Mouse (Mus musculus) embryonic facial prominence, embryonic 13.5 days (tissue): Measurements from ENCODE around the gene Fzr1. TPM values are rescaled to one million over a fixed set of nuclear protein-coding genes. Genes with fewer than 3 reads are reported as not detected.

Experiments
- ATAC-seq: fragments of 200-750 bp; cut with Nextera tagmentation; 2 replicates; pipeline ENCODE4 v1.8.0; 2017; ENCODE audit warnings: low read depth; ENCODE audit not compliant: insufficient number of reproducible peaks, insufficient read depth, low FRiP score, low TSS enrichment
- H3K27ac ChIP-seq: fragments of 300-500 bp; sonication (generic); 2 replicates; pipeline ENCODE4 v1.5.1; 2015; ENCODE audit warnings: moderate library complexity, mild to moderate bottlenecking, inconsistent platforms
- H3K27me3 ChIP-seq: fragments of 300-500 bp; sonication (generic); 2 replicates; pipeline ENCODE4 v1.6.1; 2015; ENCODE audit warnings: mild to moderate bottlenecking, inconsistent platforms
- H3K36me3 ChIP-seq: fragments of 300-500 bp; sonication (generic); 2 replicates; pipeline ENCODE4 v1.6.1; 2015; ENCODE audit warnings: mild to moderate bottlenecking, inconsistent platforms
- H3K4me1 ChIP-seq: fragments of 300-500 bp; sonication (generic); 2 replicates; pipeline ENCODE4 v1.6.1; 2015; ENCODE audit warnings: inconsistent platforms
- H3K4me2 ChIP-seq: fragments of 300-500 bp; sonication (generic); 2 replicates; pipeline ENCODE4 v1.6.1; 2015; ENCODE audit warnings: moderate library complexity, mild to moderate bottlenecking, inconsistent platforms
- H3K4me3 ChIP-seq: fragments of 300-500 bp; sonication (generic); 2 replicates; pipeline ENCODE4 v1.5.1; 2015; ENCODE audit warnings: mild to moderate bottlenecking, inconsistent platforms
- H3K9ac ChIP-seq: fragments of 300-500 bp; sonication (generic); 2 replicates; pipeline ENCODE4 v1.6.1; 2015; ENCODE audit warnings: mild to moderate bottlenecking, inconsistent platforms
- H3K9me3 ChIP-seq: fragments of 300-500 bp; sonication (generic); 2 replicates; pipeline ENCODE4 v1.6.1; 2016; ENCODE audit warnings: inconsistent platforms
- WGBS: fragments of 180-500 bp; shearing (Covaris S2); methylation state at CpG from one replicate; pipeline ENCODE4 v1.1.7; 2015; ENCODE audit warnings: mixed read lengths; 5-methylcytosine and 5-hydroxymethylcytosine counted together
- polyA plus RNA-seq: library from polyadenylated mRNA; unstranded; fragments of >200 nt; fragmentation: Nextera tagmentation; extraction: Ambion mirVana; gene quantifications from 2 replicates; pipeline ENCODE4 v1.2.1, GENCODE M21; 2015

Gene Fzr1
- polyA plus RNA-seq, 1 experiment from 2014 or later, result 119 TPM

DNA sequence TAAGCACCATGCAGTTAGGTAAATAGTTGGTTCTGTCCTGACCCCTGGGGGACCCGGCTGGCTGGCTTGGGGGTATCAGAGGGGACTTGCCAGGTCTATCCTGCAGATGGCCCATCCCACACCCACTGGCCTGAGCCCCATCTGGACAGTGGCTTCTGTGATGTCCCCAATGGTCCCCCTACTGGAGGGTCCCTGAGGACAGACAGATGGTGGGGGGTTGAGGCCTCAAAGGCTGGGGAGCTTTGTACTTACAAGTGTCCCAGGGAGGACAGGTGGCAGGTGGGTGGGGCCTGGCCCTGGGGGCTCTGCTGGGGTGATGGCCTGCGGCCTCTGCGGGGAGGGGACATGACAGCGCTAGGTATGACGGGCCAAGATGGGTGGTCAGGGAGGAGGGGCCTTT is 21.0 kb upstream of the Fzr1 start:
- Histone ChIP-seq H3K9ac (no peak overlapping the region), H3K4me3 (no peak overlapping the region), H3K36me3 (peaks cover 50% of the 10 kb centered on the region), H3K9me3 (no peaks in the 10 kb centered on the region), H3K4me2 (no peak overlapping the region), H3K27me3 (no peaks in the 10 kb centered on the region), H3K4me1 (peaks cover 49% of the 10 kb centered on the region), H3K27ac (no peak overlapping the region)
- ATAC-seq, result no peak
- WGBS, result 74% methylated on average over 5 of the region's 5 CpGs

DNA sequence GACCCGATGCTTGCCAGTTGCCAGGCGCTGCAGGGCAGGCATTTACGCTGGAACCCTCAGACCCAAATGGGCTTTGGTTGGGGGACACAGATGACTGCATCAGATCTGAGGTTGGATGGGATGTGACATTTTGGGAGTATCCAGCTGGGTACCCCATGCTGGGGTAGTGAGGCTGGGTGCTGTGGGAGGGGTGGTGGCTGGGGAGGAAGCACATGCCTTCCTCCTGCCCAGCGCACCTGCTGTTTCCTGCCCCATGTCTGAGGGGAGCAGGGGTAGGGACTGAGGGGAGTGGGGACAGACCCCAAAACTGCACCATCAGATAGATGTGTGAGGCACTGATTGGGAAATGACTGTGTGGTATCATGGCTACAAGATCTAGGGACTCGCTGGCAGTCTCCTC is 18.4 kb upstream of the Fzr1 start:
- Histone ChIP-seq H3K36me3 (peaks cover 39% of the 10 kb centered on the region), H3K27ac (peak overlapping the region; percentile 48), H3K27me3 (no peaks in the 10 kb centered on the region), H3K4me1 (peaks cover 38% of the 10 kb centered on the region), H3K9me3 (no peaks in the 10 kb centered on the region), H3K4me2 (no peak overlapping the region), H3K9ac (0 out of 2 replicates have a peak overlapping the region, but pooled peaks have one; percentile 32), H3K4me3 (no peak overlapping the region)
- no peak for ATAC-seq
- WGBS, result 65% methylated on average over 5 of the region's 5 CpGs

DNA sequence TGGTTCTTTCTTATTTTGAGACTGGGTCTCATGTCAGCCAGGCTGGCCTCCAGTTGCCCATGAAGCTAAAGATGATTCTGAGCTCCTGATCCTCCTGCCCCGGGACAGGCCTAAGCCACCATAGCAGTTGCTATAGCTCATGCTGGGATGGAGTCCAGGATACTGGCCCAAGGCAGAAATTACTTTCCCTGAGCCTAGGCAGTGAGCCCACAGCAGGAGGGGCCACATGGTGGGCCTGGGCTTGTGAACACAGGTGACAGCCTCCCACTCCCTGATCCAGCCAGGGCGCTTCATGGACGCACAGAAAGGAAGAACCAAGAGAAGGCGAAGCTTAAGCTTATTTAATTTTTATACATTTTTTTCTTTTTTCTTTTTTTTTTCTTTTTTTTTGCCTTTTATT is 17.5 kb upstream of the Fzr1 start:
- H3K9ac ChIP-seq, result no peak overlapping the region
- H3K36me3 ChIP-seq, result peaks cover 36% of the 10 kb centered on the region
- H3K4me1 ChIP-seq, result peaks cover 30% of the 10 kb centered on the region
- H3K4me2 ChIP-seq, result no peak overlapping the region
- H3K4me3 ChIP-seq, result no peak overlapping the region
- no peak for ATAC-seq
- 89% methylated on average over 4 of the region's 4 CpGs for WGBS
- peak overlapping the region; percentile 48; the same call in 1 of the 2 replicates for H3K27ac ChIP-seq
- no peaks in the 10 kb centered on the region for H3K27me3 ChIP-seq
- no peaks in the 10 kb centered on the region for H3K9me3 ChIP-seq

DNA sequence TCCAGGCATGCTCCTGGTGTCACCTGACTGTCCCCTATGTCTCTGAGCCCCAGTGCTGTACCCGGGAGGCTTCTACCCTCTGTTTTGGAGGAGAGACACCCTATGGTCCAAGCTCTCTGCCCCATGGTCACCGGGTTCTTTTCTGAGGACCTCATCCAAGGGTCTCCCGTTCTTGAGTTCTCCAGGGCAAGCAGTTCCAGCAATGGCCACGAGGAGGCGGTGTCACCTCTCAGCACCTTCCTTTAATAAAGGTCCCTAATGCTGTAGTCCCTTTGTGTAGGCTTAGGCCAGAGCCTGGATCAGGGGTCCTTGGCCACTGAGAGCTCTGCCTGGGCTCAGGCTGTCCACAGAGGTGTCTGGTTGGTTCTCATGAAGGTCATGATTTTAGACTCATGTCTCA is 16.8 kb upstream of the Fzr1 start:
- ATAC-seq, result no peak
- WGBS, result 16% methylated on average over 5 of the region's 5 CpGs
- Histone ChIP-seq H3K9me3 (no peaks in the 10 kb centered on the region), H3K9ac (no peak overlapping the region), H3K27ac (no peak overlapping the region), H3K4me1 (peaks cover 22% of the 10 kb centered on the region), H3K4me3 (no peak overlapping the region), H3K27me3 (no peaks in the 10 kb centered on the region), H3K4me2 (no peak overlapping the region), H3K36me3 (peaks cover 28% of the 10 kb centered on the region)

DNA sequence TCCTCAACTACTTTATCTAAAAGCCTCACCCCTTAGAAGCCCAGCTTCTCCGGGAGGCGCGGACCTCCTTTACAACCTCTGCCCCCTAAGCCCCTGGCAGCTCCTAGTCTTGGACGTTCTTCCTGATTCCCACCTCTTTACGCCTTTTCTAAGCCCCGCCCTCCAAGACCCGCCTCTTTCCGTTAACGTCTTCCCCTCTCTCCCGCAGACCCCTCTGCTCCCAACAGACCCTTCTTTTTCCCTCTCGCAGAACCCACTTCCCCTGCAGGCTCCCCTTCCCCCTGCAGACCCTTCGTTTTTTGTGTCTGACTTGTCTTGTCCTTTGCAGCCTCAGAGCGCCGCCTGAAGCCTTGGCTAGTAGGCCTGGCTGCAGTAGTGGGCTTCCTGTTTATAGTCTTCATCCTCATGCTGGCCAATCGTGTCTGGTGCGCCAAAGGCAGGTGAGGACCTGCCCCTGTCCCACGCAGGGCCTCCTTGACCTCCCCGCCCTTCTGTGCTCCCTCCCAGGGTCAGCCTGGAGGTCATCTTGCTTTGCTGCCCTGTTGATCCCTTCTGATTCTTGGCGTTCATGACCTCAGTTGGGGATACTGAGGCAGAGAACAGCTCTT is 15.2 kb upstream of the Fzr1 start:
- Histone ChIP-seq H3K27me3 (no peaks in the 10 kb centered on the region), H3K36me3 (peaks cover 27% of the 10 kb centered on the region), H3K4me1 (peaks cover 18% of the 10 kb centered on the region), H3K9ac (peak overlapping the region; percentile 65), H3K9me3 (no peaks in the 10 kb centered on the region), H3K4me3 (peak overlapping the region; percentile 36), H3K27ac (peak overlapping the region; percentile 62; the same call in 1 of the 2 replicates), H3K4me2 (peak overlapping the region; percentile 64)
- no peak for ATAC-seq
- WGBS, result 6% methylated on average over 19 of the region's 19 CpGs

DNA sequence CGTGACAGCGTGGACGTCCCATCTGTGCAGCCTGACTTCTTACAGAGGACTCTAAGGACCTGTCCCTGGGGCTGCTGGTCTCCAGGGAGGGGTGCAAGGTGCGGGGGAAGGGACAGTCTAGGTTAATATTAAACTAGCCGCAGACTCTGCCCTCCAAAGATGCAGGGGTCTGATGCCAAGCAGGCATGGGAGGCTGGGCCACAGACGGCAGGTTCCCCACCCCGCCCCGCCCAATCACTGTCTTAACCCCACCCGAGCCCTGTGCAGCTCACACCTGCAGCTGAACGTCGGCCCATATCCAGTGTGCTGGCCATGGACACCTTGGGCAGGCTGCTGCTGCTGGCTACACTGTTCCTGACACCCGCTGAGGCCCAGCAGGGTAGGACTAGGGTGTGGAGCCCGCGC is 14.5 kb upstream of the Fzr1 start, which contains the start of gene Smim24:
Smim24 (plus strand) TSS at position 271 of the 405 bp plus-strand sequence.
- peak within 1 kb of the TSS; percentile 62; the same call in 1 of the 2 replicates for H3K27ac ChIP-seq
- WGBS, result 67% methylated on average over 14 of the region's 14 CpGs

DNA sequence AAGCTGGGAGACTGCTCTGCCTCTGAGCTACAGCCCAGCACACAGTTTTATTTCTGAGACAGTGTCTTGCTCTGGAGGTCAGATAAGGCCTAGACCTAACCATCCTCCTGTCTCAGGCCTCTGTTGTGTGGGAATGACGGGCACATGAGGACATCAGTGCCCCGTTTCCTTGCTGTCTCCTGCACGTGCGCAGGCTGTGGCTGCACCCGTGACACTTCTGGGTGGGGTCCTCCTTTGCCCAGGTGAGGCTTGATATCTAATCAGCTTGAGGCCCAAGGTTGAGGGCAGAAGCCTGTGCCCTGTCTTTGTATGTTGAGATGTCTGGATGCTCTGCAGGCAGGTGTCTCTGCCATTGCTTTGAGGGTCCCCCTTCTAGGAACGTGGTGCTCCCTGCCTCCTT is 14.0 kb upstream of the Fzr1 start:
- WGBS, result 79% methylated on average over 6 of the region's 6 CpGs
- no peak overlapping the region for H3K9ac ChIP-seq
- H3K4me3 ChIP-seq, result no peak overlapping the region
- H3K4me2 ChIP-seq, result no peak overlapping the region
- no peaks in the 10 kb centered on the region for H3K9me3 ChIP-seq
- H3K27me3 ChIP-seq, result no peaks in the 10 kb centered on the region
- no peak for ATAC-seq
- H3K36me3 ChIP-seq, result peaks cover 37% of the 10 kb centered on the region
- no peak overlapping the region for H3K27ac ChIP-seq
- H3K4me1 ChIP-seq, result peaks cover 18% of the 10 kb centered on the region

More for the DNA sequence above, 14.5 kb upstream of the Fzr1 start, which contains the start of gene Smim24:
- H3K36me3 ChIP-seq, result peaks cover 35% of the 10 kb centered on the region
- H3K9me3 ChIP-seq, result no peaks in the 10 kb centered on the region
- no peak for ATAC-seq
- no peaks in the 10 kb centered on the region for H3K27me3 ChIP-seq
- H3K4me1 ChIP-seq, result peaks cover 18% of the 10 kb centered on the region
- H3K9ac ChIP-seq, result peak within 1 kb of the TSS; percentile 65
- H3K4me3 ChIP-seq, result peak within 1 kb of the TSS; percentile 36
- peak within 1 kb of the TSS; percentile 64 for H3K4me2 ChIP-seq

DNA sequence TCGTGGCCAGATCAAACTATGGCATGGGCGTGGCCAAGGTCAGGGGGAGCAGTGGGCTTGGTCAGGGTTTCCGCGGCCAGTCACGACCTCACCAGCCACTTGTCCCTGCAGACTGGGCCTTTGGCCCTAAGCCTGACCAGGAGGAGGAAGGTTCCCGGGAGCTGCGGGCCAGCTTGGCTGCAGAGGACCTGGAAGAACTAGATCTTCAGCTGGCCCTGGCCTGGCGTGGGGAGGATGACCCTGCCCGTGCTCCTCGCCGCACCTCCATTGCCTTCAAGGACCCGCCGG is 12.3 kb upstream of the Fzr1 start:
- Histone ChIP-seq H3K4me1 (peaks cover 18% of the 10 kb centered on the region), H3K9me3 (no peaks in the 10 kb centered on the region), H3K9ac (0 out of 2 replicates have a peak overlapping the region, but pooled peaks have one; percentile 11), H3K27ac (no peak overlapping the region), H3K4me2 (no peak overlapping the region), H3K36me3 (peaks cover 43% of the 10 kb centered on the region), H3K4me3 (no peak overlapping the region), H3K27me3 (no peaks in the 10 kb centered on the region)
- ATAC-seq, result no peak
- 90% methylated on average over 13 of the region's 13 CpGs for WGBS

DNA sequence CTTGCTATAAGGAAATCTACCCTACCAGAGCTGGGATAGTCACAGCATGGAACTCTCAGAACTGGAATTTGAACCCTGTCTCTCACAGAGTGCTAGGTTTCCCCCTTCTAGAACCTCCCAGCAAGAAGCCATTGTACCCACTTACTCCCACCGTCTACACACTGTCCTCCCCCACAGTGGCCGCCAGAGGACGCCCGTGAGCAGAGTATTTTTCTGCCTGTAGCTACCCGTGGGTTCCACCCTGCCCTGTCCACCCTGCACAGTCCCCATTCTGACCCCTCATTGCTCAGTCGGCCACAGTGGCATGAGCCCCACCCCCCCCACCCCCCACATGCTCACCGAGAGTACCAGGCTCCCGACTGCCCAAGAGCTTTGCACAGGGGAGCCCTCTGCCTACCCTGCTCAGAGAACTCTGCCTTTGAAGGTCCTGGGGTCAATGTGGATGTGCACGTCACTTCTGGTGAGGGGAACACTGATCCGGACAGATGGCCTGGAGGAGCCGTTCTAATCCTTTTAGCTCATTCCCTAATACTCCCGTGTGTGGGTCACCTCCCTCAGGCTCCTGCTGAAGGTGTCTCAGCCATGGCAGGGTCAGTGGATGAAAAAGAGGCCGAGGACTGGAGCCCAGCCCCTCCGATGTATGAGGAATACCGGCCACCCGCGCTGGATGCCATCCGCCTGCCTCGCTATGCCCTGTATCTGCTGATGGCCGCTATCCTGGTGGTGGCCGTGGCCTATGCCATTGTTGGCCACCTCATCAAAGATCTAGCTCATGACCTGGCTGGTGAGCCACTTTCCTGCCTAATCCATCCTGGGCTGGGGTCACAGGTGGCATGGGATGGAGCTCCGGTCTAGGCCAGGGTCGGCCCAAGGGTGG is 11.7 kb upstream of the Fzr1 start:
- ATAC-seq, result peak; percentile 28; the same call in 1 of the 2 replicates
- no peak overlapping the region for H3K4me3 ChIP-seq
- H3K4me2 ChIP-seq, result no peak overlapping the region
- no peaks in the 10 kb centered on the region for H3K9me3 ChIP-seq
- no peak overlapping the region for H3K27ac ChIP-seq
- H3K27me3 ChIP-seq, result no peaks in the 10 kb centered on the region
- WGBS, result 58% methylated on average over 23 of the region's 23 CpGs
- H3K4me1 ChIP-seq, result peaks cover 24% of the 10 kb centered on the region
- peaks cover 43% of the 10 kb centered on the region for H3K36me3 ChIP-seq
- H3K9ac ChIP-seq, result 0 out of 2 replicates have a peak overlapping the region, but pooled peaks have one; percentile 32

DNA sequence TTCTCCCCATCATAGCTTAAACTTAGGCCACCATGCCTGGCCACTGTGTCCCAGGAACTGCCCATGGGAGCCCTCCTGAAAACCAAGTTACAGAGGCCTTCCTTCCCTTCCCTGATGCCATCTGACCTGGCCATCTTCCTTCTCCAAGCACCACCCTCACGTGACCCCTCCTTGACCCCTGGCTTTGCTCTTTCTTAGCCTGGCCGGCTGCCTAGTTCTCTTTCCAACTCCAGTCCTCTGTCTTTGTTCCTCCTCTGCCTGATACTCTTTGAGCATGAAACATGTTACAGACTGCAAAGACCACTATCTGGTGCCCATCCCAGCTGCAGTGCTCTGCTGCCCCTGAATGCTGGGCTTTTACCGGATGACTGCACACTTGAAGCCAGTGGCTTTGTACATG is 11.1 kb upstream of the Fzr1 start:
- WGBS, result 62% methylated on average over 3 of the region's 3 CpGs
- Histone ChIP-seq H3K4me3 (no peak overlapping the region), H3K9ac (0 out of 2 replicates have a peak overlapping the region, but pooled peaks have one; percentile 32), H3K27me3 (no peaks in the 10 kb centered on the region), H3K27ac (peak overlapping the region; percentile 22; the same call in 1 of the 2 replicates), H3K9me3 (no peaks in the 10 kb centered on the region), H3K36me3 (peaks cover 43% of the 10 kb centered on the region), H3K4me1 (peaks cover 27% of the 10 kb centered on the region), H3K4me2 (no peak overlapping the region)
- no peak for ATAC-seq

DNA sequence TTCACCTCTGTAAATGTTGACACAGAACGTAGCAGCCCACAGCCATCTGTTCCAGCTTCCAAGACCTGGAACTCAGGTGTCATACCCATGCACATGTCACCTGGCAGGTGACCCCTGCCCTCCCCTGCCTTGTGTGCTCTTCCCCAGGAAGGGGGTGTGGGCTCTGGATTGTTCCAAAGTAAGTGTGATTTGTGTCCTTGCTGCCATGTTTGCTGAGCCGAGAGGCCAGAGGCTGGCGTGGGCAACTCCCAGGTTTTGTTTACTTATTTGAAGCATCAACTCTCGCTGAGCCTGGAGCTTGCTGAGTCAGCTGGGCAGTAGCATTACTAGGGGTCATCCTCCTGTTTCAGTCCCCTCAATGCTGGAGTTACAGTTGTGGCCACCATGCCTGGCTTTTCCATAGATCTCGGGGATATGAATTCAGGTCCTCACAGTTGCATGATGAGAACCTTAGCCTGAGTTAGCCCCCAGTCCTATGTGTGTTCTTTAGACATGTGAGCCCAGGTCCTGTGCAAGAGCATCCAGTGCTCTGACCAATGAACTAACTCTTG is 10.3 kb upstream of the Fzr1 start, which contains the start of gene Gm48552:
Gm48552 (plus strand) TSS at position 501 of the 551 bp plus-strand sequence.
- Histone ChIP-seq H3K27me3 (no peaks in the 10 kb centered on the region), H3K27ac (peak within 1 kb of the TSS; percentile 22; the same call in 1 of the 2 replicates), H3K4me3 (no peak within 1 kb of the TSS), H3K9ac (0 out of 2 replicates have a peak within 1 kb of the TSS, but pooled peaks have one; percentile 32), H3K9me3 (no peaks in the 10 kb centered on the region), H3K4me2 (no peak within 1 kb of the TSS), H3K4me1 (peaks cover 23% of the 10 kb centered on the region), H3K36me3 (peaks cover 43% of the 10 kb centered on the region)
- 91% methylated on average over 5 of the region's 5 CpGs for WGBS
- no peak for ATAC-seq
